Mouse (Mus musculus) cerebellum, adult 11 months (tissue): ENCODE data around the gene Atp8b2.
A peak's percentile ranks its signal among the peaks of the same experiment; 100 is the strongest.

Experiments used
- DNase-seq: peaks from one replicate; pipeline ENCODE4 v3.0.0; 2022

Gene Atp8b2

GRCm38 (mm10) chr3:89957880-89958279 is 5.4 kb downstream of the Atp8b2 start:
- DNase-seq, result no peak

DNA sequence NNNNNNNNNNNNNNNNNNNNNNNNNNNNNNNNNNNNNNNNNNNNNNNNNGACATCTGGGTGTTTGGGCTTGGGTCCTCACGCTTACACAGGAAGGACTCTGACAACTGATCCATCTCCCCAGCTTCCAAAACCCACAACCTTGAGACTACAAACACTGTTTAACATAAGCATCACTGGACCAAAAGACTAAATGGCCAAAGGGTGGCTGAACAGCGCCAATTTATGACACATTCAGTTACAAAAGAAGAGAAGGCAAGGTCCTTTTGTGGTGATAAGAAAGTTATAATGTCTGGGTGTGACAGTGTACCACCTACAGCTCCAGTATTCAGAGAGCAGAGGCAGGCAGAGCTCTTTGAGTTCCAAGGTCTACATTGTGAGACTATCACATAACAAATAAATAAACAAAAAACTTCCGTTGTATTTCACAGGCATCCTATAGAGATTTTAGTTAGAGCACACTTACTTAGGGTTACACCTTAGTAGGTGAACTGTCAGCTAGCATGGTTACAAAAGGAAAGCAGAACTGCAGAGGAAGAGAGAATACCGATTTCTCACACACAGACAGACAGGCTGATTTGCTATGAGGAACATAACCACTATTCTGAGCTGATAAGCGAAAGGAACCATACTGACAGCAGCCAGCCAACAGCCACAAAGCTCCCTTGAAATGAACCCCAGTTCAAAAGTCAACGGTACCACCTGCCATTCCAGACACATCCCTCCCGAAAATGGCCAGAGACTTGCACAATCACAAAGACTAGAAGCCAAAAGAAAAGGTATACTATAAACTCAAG is 6.9 kb downstream of the Atp8b2 start:
- DNase-seq, result no peak

DNA sequence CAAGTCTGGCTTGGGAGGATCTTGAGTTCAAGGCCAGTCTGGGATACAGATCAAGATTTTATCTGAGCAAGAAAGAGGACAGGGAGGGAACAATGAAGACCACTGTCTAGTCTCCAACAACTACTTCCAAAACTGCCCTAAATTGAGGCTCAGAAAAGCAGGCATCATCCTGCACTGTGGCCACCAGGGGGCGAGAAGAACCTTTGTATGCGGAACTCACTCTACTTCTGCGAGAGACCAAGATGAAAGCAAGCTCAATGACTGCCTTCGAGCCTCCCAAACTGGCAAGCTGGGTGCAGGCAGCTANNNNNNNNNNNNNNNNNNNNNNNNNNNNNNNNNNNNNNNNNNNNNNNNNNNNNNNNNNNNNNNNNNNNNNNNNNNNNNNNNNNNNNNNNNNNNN is 9.9 kb downstream of the Atp8b2 start:
- DNase-seq, result peak; percentile 57

GRCm38 (mm10) chr3:89948655-89949054 is 14.7 kb downstream of the Atp8b2 start:
- DNase-seq, result peak; percentile 43

DNA sequence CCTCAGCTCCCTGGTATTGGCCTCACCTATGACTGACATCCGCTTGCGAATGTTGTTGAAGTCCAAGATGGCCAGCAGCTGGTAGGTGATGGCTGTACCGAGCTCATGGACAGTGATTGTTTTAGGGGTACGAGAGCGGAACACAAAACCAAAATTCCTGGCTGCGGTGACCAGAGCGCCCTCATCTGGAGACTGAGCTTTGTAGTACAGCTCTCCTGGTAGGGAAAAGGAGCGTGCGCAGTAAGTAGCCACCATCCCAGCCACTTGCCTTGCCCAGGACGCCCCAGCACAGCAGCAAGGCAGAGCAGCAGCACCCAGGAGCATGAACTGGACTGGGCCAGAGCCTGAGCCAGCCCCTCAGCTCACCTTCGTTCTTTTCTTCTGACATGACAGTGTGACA is 15.3 kb downstream of the Atp8b2 start:
- DNase-seq, result no peak

DNA sequence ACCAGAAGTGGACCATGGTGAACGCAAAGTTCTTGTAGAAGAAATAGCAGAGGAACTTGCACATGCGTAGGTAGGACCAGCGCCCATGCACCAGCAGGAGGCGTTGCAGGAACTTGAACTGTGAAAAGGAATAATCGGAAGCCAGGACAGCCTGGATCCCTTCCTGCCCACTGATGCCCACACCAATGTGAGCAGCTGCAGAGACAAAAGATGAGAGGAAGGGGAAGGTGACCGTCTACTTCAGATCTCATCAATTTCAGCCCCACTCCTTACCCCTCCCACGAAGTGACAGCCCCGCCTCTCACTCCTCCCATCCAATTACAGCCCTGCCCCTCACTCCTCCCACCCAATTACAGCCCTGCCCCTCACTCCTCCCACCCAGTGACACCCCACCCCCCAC is 18.3 kb downstream of the Atp8b2 start:
- no peak for DNase-seq

DNA sequence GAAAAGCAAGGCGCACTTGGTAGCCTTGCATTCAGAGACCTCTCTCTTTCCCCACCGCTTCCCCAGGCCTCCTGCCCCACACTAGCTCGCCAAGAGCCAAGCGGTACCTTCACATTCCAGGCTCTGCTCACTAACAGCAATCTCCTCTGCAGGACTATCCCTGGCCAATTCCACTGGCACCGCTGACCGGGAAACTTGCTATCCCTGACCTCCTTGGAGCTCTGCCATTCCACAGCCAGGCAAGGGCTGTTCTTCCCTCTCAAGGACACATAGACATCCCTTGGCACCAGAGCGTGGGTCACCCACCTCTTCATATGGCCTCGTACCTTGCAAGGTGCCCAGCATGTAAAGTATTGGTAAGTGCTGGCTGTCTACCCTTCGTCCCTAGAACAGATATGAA is 20.4 kb downstream of the Atp8b2 start:
- DNase-seq, result no peak

GRCm38 (mm10) chr3:89936495-89936894 is 26.8 kb downstream of the Atp8b2 start:
- DNase-seq, result no peak

DNA sequence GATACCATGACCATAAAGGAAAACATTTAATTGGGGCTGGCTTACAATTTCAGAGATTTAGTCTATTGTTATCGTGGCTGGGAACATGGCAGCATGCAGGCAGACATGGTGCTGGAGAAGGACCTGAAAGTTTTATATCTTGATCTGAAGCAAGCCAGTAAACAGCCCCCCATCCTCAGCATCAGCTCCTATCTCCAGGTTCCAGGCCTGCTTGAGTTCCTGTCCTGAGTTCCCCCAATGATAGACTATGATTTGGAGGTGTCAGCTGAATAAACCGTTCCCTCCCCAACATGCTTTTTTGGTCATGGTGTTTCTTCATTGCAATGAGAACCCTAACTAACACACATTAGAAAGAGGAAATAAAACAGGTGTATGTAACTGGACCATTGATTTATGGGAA is 30.4 kb downstream of the Atp8b2 start:
- DNase-seq, result no peak

DNA sequence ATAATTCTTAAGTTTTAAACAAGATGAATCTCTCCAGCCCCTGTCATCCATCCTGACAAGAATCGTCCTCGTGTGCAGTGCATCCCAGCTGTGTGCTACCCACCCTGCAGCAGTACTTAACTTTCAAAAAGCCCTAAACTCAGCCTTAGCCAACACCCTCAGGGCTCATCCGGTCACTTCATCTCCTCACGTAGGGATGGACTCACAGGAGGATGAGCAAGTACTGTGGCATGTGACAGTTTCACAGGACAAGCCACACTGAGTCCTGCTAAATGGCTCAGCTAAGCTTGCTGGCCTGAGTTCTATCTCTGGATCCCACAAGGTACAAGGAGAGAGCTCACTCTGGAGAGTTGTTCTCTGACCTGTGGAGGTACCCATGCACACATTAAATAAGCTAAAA is 34.4 kb downstream of the Atp8b2 start:
- DNase-seq, result no peak

- no peak for DNase-seq
Observed at GRCm38 (mm10) chr3:89926440-89926839, 36.9 kb downstream of the Atp8b2 start.

DNA sequence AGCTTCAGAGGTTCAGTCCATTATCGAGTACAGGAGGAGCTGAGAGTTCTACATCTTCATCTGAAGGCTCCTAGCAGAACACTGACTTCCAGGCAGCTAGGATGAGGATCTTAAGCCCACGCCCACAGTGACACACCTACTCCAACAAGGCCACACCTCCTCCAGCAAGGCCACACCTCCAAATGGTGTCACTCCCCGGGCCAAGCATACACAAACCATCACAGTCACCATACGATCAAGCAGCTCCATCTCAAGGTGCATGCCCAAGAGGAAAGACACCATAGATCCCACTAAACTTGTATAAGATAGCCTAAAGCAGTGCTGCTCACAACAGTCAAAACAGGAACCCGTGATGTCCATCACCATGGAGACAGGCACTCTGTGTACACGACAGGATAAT is 42.6 kb downstream of the Atp8b2 start:
- DNase-seq, result no peak

GRCm38 (mm10) chr3:89917408-89917807 is 45.9 kb downstream of the Atp8b2 start:
- no peak for DNase-seq

DNA sequence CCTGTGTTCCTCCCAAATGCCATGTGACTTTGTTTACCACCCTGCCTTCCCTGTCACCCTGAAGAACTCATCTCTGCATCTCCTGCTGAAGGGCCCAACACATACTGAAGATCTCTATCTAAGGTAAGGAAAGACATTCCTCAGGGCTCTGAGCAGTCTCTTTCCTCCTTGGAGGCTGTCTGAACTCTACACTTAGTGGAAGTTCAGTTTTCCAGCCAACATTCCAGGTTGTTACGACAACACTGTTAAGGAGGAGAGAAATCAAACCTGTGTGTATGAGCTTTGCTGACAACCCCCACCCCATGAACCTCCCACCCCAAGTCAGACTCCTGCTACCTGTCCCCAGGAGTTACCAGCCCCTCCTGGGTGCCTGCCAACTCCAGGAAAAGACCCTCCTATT is 46.7 kb downstream of the Atp8b2 start:
- DNase-seq, result no peak

- no peak for DNase-seq
Observed at GRCm38 (mm10) chr3:89914700-89915099, 48.6 kb downstream of the Atp8b2 start.

DNA sequence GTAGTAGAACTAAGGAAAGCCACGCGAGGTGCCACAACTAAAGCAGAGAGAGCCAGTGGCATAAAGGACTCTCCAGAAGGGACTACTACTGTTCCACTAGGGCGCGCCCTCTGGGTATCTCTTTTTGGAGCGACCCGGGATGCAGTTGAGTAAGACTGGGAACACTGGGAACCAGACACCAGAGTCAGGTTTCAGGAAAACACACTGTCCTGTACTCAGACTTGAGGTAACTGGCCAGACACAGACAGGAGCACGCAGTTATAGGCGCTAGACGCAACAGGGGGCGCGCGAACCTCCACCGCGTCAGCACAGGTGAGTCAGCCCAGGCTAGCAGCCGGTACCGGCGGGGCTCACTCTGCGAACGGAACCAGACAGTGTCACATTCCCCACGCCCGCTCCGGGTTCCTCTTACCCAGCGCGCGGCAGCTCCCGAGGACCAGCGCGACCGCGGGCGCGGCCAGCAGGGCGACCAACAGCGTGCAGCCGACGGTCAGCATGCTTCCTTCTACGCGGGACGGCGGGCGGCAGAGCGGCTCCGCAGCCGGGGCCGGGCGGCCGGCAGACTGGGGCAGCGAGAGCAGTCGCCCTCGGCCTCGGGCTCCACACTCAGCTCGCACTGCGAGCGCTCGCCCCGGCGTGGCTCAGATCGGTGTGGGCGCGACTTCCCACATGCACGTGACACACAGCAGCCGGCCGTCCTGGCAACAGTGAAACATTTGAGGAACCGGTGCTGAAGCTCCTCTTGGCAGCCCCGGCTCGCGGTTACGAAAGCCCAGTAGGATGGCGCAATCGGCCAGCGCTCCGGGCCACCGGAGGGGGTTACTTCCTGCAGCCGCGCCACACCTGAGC is 50.5 kb downstream of the Atp8b2 start, which contains the start of gene Il6ra:
TSS of gene Il6ra (minus strand) at position 654 of the 849 bp plus-strand sequence.
- DNase-seq, result peak; percentile 32

- DNase-seq, result no peak
Observed at GRCm38 (mm10) chr3:89912108-89912542, 51.2 kb downstream of the Atp8b2 start.

DNA sequence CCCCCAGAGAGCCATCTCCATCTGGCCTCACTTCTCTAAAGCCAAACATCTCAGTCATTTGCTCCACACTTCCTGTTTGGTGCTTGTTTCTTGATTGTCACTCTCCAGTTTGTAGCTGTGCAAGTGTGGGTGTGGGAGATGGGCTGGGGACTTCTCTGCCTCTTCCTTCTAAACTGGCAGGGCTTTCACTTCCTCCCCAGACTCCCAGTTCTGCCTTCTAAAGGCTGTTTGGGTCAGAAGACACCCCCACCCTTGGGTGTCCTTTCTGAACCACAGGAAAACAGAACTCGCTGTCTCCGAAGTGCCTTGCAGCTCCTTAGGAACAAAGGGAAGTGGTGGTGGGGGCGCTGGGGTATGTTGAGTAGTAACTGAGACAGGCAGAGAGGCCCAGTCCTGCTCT is 52.1 kb downstream of the Atp8b2 start:
- no peak for DNase-seq

DNA sequence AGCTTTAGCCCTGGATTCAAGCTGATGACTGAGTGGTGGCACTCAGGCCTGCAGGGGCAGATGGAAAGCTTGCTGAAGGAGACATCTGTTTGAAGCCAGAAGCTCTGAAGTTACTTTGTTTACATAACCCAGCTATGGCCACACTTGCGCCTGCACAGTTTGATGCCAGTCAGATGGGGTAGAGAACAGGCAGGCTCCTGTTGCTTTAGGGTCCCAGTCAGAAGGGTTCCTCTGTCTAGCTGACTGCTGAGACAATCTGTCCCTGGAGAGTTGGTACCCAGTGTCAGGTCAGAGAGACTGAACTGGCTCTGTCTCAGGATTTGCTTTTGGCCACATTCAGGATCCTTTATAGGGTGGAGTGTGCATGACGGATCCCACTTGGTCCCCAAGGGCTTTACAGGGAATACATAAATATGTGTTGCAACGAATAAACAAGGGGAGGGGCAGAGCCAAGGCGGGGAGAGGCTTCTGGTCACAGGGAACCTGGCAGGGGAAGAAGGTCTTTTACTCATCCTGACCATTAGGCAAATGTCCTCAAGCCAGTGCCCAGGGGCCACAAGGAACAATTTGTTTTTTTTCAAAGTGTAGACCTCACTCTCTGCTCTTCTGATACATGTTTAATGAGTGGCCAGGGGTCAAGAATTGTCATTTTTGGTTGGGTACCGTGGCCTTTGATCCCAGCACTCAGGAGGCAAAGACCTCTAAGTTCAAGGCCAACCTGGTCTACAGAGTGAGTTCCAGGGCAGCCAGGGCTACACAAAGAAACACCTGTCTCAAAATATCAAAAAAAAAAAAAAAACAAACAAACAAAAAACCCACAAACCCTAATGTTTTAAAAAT is 53.4 kb downstream of the Atp8b2 start:
- no peak for DNase-seq

GRCm38 (mm10) chr3:89908836-89909235 is 54.5 kb downstream of the Atp8b2 start:
- DNase-seq, result no peak

GRCm38 (mm10) chr3:89907846-89908245 is 55.5 kb downstream of the Atp8b2 start:
- no peak for DNase-seq

DNA sequence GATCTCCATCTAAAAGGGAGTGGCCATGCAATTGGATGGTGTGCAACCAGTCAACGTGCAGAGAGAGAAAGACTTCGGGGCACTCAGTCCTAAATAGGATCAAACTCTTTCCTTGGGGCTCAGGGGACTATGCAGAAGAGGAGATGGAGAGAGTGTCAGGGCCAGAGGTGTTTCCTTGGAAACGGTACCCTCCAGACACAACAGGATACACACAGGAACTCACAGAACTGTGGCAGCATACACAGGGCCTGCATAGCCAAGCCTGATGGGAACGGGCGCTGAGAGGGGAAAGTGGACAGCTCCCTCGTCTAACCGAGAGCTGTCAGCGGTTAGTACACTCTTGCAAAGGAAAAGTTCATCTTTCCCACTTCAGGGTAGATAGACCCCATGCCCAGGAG is 63.8 kb downstream of the Atp8b2 start:
- DNase-seq, result no peak

GRCm38 (mm10) chr3:89898870-89899510 is 64.3 kb downstream of the Atp8b2 start:
- no peak for DNase-seq
